Mouse (Mus musculus) embryonic facial prominence, embryonic 12.5 days (tissue): Measurements from ENCODE around the gene Tsen34. TPM values are rescaled to one million over a fixed set of nuclear protein-coding genes. Genes with fewer than 3 reads are reported as not detected.
"Not testable (repeated sequence)": the region's sequence is repeated elsewhere in the genome, so short reads cannot be mapped to it uniquely, and the experiment has no call there.

Experiments
- ATAC-seq: fragments of 200-750 bp; cut with Nextera tagmentation; 2 replicates; pipeline ENCODE4 v1.8.0; 2017; ENCODE audit not compliant: insufficient number of reproducible peaks, insufficient read depth, low FRiP score, low TSS enrichment
- H3K27ac ChIP-seq: fragments of 300-500 bp; sonication (generic); 2 replicates; pipeline ENCODE4 v1.5.1; 2016; ENCODE audit warnings: mild to moderate bottlenecking
- H3K27me3 ChIP-seq: fragments of 300-500 bp; sonication (generic); 2 replicates; pipeline ENCODE4 v1.6.1; 2016; ENCODE audit warnings: mild to moderate bottlenecking, moderate library complexity
- H3K36me3 ChIP-seq: fragments of 300-500 bp; sonication (generic); 2 replicates; pipeline ENCODE4 v1.6.1; 2016; ENCODE audit warnings: mild to moderate bottlenecking
- H3K4me1 ChIP-seq: fragments of 300-500 bp; sonication (generic); 2 replicates; pipeline ENCODE4 v1.6.1; 2016
- H3K4me2 ChIP-seq: fragments of 300-500 bp; sonication (generic); replicated peaks from 2 replicates; pipeline ENCODE4 v1.6.1; 2016; ENCODE audit warnings: mild to moderate bottlenecking, moderate library complexity
- H3K4me3 ChIP-seq: fragments of 300-500 bp; sonication (generic); 2 replicates; pipeline ENCODE4 v1.5.1; 2016; ENCODE audit warnings: mild to moderate bottlenecking
- H3K9ac ChIP-seq: fragments of 300-500 bp; sonication (generic); 2 replicates; pipeline ENCODE4 v1.6.1; 2016; ENCODE audit warnings: mild to moderate bottlenecking, moderate library complexity
- H3K9me3 ChIP-seq: fragments of 300-500 bp; sonication (generic); 2 replicates; pipeline ENCODE4 v1.6.1; 2016; ENCODE audit warnings: mild to moderate bottlenecking, moderate library complexity
- WGBS: fragments of 180-500 bp; shearing (Covaris S2); methylation state at CpG from one replicate; pipeline ENCODE4 v1.1.7; 2016; 5-methylcytosine and 5-hydroxymethylcytosine counted together
- polyA plus RNA-seq: library from polyadenylated mRNA; unstranded; fragments of >200 nt; fragmentation: Nextera tagmentation; extraction: Ambion mirVana; gene quantifications from 2 replicates; pipeline ENCODE4 v1.2.1, GENCODE M21; 2016

The Tsen34 gene
- polyA plus RNA-seq, 1 experiment from 2014 or later = 284 TPM

DNA sequence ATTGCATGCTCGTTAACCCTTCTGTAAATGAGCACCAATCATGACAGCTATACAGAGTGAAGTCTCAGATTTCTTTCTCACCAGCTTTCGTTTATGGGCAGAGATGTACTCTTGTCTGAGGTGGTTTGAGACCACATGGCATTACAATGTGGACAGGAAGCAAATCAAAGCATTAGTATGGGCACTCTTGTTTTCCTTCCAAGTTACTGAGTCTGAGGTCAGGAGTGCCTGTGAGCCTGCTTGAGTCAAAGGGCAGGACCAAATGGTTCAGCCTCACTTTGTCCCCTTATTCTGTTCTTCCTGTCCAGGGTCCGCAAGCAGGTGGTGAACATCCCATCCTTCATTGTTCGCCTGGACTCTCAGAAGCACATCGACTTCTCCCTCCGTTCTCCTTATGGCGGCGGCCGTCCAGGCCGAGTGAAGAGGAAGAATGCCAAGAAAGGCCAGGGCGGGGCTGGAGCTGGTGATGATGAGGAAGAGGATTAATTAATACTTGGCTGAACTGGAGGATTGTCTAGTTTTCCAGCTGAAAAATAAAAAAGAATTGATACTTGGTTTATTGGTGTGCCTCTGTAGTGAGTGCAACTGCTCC is 13.8 kb downstream of the Tsen34 start:
- Histone ChIP-seq H3K4me3 (peak overlapping the region; percentile 93), H3K27me3 (no peaks in the 10 kb centered on the region), H3K9me3 (no peaks in the 10 kb centered on the region), H3K4me1 (peaks cover 5% of the 10 kb centered on the region), H3K36me3 (peaks cover 26% of the 10 kb centered on the region), H3K27ac (peak overlapping the region; percentile 57; the same call in 1 of the 2 replicates), H3K9ac (peak overlapping the region; percentile 94), H3K4me2 (peak overlapping the region; percentile 73)
- WGBS = 62% methylated on average over 11 of the region's 11 CpGs
- ATAC-seq = no peak

DNA sequence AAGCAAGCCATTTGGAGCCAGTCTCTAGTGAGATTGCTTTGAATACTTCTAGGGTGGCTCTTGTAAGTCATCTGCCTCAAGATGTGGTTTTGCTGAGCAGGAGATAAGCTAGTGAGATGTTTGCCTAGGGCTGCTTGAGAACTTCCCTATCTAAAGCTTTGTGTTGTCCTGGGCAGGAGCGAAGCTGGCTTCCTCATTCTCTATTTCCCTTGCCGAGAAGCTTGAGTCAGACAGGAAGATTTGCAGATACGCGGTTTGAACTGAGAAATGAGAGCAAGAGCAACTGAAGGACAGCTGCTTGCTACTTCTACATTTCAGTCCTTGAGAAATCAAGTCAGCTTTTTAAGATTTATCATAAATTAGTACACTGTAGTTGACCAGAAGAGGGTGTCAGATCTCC is 14.4 kb downstream of the Tsen34 start:
- WGBS = 63% methylated on average over 4 of the region's 4 CpGs
- Histone ChIP-seq H3K27ac (no peak overlapping the region), H3K4me2 (peak overlapping the region; percentile 73), H3K36me3 (peaks cover 26% of the 10 kb centered on the region), H3K4me3 (no peak overlapping the region), H3K27me3 (no peaks in the 10 kb centered on the region), H3K4me1 (peaks cover 5% of the 10 kb centered on the region), H3K9me3 (no peaks in the 10 kb centered on the region), H3K9ac (no peak overlapping the region)
- no peak for ATAC-seq

DNA sequence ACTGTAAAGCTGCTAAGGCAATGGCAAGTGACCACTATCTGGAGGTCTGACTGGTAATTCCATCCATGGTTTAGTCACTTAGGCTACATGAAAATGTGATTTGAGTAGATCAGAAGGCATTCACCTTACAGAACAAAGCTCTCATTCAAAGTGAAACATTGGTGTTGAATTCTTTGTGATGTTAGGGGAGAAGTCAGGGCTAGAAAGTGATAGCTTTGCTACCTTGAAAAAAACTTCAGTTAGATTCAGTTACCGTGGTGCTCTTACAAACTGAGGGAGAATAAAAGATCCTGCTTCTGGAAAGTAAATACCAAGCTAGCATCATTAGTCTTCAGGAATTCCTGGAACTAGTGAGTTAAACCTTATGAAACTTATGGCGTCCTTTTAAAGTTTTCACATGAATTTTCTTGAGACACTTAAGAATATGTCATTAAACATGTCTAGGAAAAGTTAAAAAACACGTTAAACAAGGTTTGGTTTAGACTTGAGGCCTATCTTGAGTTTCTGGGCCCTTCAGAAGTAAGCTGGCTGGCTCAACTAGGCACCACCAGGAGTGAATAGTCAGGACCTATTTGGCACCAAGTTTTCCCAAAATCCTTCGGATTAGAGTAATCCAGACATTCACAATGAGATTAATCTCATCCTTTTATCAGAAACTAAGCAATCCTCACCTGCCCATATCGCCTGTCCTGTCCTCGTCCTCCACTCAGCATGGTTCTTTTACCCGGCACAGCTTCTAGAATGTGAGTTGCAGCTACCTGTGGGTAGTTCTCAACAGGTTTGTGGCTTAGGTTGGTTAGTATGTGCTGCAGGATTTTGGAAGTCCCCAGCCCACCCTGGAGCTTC is 15.1 kb downstream of the Tsen34 start:
- ATAC-seq = no peak
- Histone ChIP-seq H3K9me3 (no peaks in the 10 kb centered on the region), H3K4me1 (peaks cover 5% of the 10 kb centered on the region), H3K4me2 (no peak overlapping the region), H3K27me3 (no peaks in the 10 kb centered on the region), H3K27ac (no peak overlapping the region), H3K9ac (no peak overlapping the region), H3K4me3 (no peak overlapping the region), H3K36me3 (peaks cover 26% of the 10 kb centered on the region)
- 25% methylated on average over 7 of the region's 7 CpGs for WGBS

DNA sequence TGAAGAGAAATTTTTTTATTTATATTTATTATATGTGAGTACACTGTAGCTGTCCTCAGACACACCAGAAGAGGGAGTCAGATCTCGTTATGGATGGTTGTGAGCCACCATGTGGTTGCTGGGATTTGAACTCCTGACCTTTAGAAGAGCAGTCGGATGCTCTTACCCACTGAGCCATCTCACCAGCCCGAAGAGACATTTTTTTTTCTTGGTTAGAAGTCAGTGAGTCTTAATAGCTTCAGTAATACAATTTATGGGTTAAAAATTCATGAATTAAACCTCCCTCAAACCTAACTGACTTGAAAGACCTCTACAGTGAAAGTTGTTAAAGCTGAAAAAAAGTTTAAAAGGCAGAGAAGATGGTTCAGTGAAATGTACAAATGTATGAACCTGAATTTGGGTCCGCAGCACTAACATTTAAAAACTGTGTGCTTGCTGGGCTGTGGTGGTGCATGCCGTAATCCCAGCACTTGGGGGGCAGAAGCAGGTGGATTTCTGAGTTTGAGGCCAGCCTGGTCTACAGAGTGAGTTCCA is 15.9 kb downstream of the Tsen34 start:
- not testable (repeated sequence) for ATAC-seq

DNA sequence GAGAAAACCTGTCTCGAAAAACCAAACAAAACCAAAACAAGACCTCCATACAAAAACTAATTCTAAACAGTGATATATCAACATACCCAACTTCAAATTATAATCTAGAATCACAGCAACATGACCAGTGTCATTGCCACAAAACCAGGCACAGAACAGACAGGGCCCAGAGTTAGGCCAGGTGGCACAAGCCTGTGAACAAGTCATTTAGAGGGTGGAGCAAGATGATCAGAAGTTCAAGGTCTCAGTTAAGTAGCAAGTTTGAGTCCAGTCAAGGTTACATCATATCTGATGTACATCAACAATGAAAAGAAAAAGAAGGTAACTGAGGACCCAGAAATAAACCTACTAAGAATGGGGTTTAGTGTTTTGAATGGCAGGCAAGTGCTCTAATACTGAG is 16.3 kb downstream of the Tsen34 start:
- Histone ChIP-seq H3K27ac (no peak overlapping the region), H3K4me2 (no peak overlapping the region), H3K9me3 (no peaks in the 10 kb centered on the region), H3K9ac (no peak overlapping the region), H3K36me3 (peaks cover 26% of the 10 kb centered on the region), H3K4me1 (peaks cover 5% of the 10 kb centered on the region), H3K4me3 (no peak overlapping the region), H3K27me3 (no peaks in the 10 kb centered on the region)
- ATAC-seq = no peak
- WGBS = 88% methylated on average over 1 of the region's 1 CpGs

More for the DNA sequence above, 15.9 kb downstream of the Tsen34 start:
- H3K9ac ChIP-seq, H3K4me2 ChIP-seq, H3K27me3 ChIP-seq, H3K4me3 ChIP-seq, H3K27ac ChIP-seq, H3K4me1 ChIP-seq, H3K9me3 ChIP-seq: not testable (repeated sequence)
- 37% methylated on average over 5 of the region's 5 CpGs for WGBS
- H3K36me3 ChIP-seq = peaks cover 26% of the 10 kb centered on the region

DNA sequence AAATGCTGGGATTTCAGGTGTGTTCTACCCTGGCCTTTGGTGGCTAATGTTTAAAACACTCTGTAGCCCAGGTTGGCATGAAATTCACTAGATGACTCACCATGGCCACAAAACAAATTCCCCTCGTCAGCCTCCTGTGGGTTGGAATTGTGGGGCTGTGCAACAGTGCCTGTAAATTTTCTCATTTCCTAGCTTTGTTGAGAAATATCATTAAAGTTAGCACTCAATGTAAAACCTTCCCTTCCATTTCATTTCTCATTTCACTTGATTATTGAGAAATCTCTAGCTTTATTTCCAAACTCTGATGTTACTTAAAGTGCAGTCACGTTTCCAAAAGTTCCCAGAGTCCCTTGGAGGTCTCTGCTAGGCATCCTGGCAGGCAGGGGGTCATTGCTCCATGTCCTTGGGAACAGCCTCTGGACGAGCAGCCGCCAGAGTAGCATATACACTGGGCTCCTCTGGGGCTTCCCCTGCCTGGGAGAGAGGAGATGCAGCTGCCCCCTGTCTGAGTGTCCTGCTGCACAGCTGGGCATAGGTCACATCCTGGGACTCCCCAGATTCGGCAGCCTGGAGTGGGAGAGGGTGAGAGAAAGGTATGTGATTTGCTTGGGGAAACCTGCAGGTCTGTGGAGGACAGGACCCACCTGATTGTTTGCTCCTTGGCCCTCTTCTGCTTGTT is 19.7 kb downstream of the Tsen34 start:
- no peaks in the 10 kb centered on the region for H3K4me1 ChIP-seq
- H3K27ac ChIP-seq = no peak overlapping the region
- H3K27me3 ChIP-seq = no peaks in the 10 kb centered on the region
- no peaks in the 10 kb centered on the region for H3K9me3 ChIP-seq
- H3K36me3 ChIP-seq = peaks cover 9% of the 10 kb centered on the region; the same call in 1 of the 2 replicates
- WGBS = 43% methylated on average over 5 of the region's 5 CpGs
- no peak for ATAC-seq
- H3K4me2 ChIP-seq = no peak overlapping the region
- H3K9ac ChIP-seq = no peak overlapping the region
- H3K4me3 ChIP-seq = no peak overlapping the region

DNA sequence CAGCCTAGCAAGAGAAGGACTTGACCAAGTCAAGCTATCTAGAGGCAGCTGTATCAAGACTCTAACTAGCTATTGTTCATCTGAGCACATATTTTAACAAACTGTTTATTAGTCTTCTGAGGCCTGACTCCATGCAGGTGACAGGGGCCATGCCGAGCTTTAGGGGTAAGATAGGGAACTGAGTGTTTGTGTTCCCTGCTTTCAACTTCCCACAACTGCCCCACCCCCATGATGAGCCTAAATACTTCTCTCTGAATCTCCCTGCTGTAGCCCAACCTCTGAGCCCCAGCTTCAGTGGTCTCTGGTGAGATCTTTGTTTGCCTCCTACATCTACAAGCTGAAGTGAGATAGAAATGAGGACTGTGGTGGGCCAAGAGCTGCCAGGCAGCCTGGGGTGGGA is 22.6 kb downstream of the Tsen34 start:
- Histone ChIP-seq H3K9ac (no peak overlapping the region), H3K27ac (no peak overlapping the region), H3K4me2 (no peak overlapping the region), H3K9me3 (no peaks in the 10 kb centered on the region), H3K36me3 (no peaks in the 10 kb centered on the region), H3K4me1 (no peaks in the 10 kb centered on the region), H3K27me3 (no peaks in the 10 kb centered on the region), H3K4me3 (no peak overlapping the region)
- 54% methylated on average over 1 of the region's 1 CpGs for WGBS
- no peak for ATAC-seq

DNA sequence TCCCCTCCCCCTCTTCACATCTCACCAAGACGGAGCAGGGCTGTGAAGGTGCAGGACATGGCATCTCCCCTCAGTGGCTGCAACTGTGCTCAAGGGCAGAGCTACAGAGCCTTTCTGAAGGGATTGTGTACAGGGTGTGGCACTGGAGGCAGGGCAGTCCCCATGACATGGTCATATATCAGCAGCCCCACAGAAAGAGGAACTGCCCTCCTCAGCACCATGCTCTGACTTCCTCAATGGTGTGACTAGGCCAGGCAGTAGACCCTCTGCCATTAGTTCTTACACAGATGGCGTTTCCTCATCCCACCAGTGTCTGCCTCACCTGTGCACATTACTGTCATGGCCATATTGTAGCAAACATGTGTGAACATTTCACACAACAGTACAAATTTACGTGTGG is 27.6 kb downstream of the Tsen34 start, which contains the start of gene Pirb:
Gene Pirb (minus strand): TSS at position 124 of the 400 bp plus-strand sequence.
- not testable (repeated sequence) for H3K4me1 ChIP-seq, H3K9me3 ChIP-seq, ATAC-seq, H3K27me3 ChIP-seq, H3K4me3 ChIP-seq, H3K9ac ChIP-seq, H3K27ac ChIP-seq, H3K4me2 ChIP-seq, H3K36me3 ChIP-seq
- 56% methylated on average over 1 of the region's 3 CpGs for WGBS

DNA sequence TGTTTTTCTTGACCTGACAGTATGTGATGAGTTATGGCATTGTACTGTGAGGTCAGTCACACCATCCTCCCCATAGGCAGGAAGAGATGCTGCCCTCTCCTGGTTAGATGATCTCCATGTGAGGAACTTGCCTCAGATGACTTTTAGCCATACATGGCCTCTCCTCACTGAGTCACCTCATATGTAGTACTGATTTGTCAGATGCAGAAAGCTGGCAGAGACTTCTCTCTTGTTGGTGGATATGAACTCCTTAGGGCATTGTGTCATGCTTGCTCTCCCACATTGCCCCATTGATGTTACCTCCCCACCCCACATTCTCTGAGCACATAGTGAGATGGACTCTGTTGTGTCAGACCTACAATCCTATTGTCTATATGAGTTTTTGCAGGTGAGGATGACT is 32.8 kb downstream of the Tsen34 start:
- not testable (repeated sequence) for H3K36me3 ChIP-seq

DNA sequence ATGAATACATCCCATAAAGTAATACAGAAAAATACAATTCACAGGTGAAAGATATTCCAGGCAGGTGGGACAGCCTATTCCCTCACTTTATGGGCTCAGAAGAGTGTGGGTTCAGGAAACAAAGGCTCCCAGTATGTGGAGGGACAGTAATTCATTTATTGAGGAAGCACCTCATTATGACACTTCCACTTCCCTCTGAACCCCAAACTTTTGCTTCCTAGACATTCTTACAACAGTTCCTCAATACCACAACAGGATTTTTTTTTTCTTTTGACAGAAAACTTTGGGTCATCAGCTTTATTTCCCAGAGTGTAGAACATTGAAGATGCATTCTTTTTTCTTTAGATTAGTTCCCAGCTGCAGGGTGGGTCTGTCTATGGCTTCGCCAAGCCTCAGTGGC is 40.0 kb downstream of the Tsen34 start:
- H3K9me3 ChIP-seq, H3K4me1 ChIP-seq, H3K4me3 ChIP-seq, H3K27me3 ChIP-seq, H3K27ac ChIP-seq, H3K4me2 ChIP-seq, ATAC-seq, H3K9ac ChIP-seq, H3K36me3 ChIP-seq: not testable (repeated sequence)
- WGBS = no CpG with 5 or more reads among the region's 1 CpGs

More for the DNA sequence above, 32.8 kb downstream of the Tsen34 start:
- not testable (repeated sequence) for H3K4me1 ChIP-seq, ATAC-seq, H3K27me3 ChIP-seq, H3K9ac ChIP-seq, H3K4me3 ChIP-seq, H3K4me2 ChIP-seq, H3K27ac ChIP-seq, H3K9me3 ChIP-seq
